Mouse (Mus musculus): ENCODE results near the gene Sfrp2. TPM values are rescaled to one million over a fixed set of nuclear protein-coding genes. Genes with fewer than 3 reads are reported as not detected.

Gene Sfrp2
- polyA plus RNA-seq, 1 experiment = 0.23 TPM

DNA sequence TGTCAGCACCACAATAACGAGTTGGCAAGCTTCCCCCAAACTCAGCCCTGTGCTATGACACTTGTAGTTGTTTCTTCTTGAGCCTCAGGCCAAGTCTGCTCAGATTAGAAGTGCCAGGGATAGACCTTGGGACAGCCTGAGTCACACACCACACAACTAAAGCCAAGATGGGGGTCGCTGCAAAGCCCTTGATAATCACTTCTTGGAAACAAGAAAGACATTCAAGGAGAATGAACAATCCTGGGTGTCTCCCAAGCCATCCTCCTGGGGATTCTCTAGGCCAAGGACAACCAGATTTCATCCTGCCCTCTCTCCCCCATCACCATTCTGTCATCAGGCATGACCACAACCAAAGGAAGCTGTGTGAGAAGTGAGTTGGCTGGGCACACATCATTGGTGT is 25.9 kb upstream of the Sfrp2 start:
- Histone ChIP-seq H3K4me1 (ENCODE audit: control insufficient read depth, insufficient read depth, insufficient read length, low read length) (no peaks in the 10 kb centered on the region), H3K27ac (ENCODE audit: insufficient read depth, low read depth, low read length) (no peak overlapping the region), H3K4me3 (ENCODE audit: low read depth, low read length) (no peak overlapping the region), H3K36me3 (ENCODE audit: control insufficient read depth, insufficient read depth, low read length) (no peaks in the 10 kb centered on the region), H3K27me3 (ENCODE audit: control insufficient read depth, insufficient read depth, low read length) (no peaks in the 10 kb centered on the region)
- 60% methylated on average over 2 of the region's 2 CpGs for WGBS
- TF ChIP-seq CTCF (IDR thresholded peaks at IDR 0.05; ENCODE audit: extremely low read depth, insufficient read length, insufficient replicate concordance, low read depth, low read length) (no peak), POLR2A (IDR thresholded peaks at IDR 0.05; ENCODE audit: low read depth, low read length) (no peak)

DNA sequence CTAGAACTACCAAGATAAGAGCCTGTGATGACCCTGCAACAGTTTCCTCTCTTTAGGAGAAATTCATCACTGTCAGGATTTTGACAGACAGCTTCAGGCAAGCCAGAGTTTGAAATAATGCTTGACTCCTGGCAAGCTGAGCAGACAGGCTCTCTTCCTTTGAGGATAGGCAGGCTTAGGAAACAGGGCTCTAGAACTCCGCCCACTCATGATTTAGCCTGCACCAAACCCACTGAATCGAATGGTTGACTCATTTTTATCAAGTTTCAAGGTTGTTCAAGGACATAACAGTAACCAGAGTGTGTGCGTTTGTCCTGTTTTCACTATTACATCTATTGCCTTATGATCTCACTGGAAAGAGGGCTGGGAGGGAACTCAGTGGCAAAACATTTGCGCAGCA is 18.8 kb upstream of the Sfrp2 start:
- H3K27me3 ChIP-seq (ENCODE audit: control insufficient read depth, insufficient read depth, low read length) = no peaks in the 10 kb centered on the region
- no peaks in the 10 kb centered on the region for H3K4me1 ChIP-seq (ENCODE audit: control insufficient read depth, insufficient read depth, insufficient read length, low read length)
- H3K27ac ChIP-seq (ENCODE audit: insufficient read depth, low read depth, low read length) = no peak overlapping the region
- H3K4me3 ChIP-seq (ENCODE audit: low read depth, low read length) = no peak overlapping the region
- TF ChIP-seq POLR2A (IDR thresholded peaks at IDR 0.05; ENCODE audit: low read depth, low read length) = no peak
- TF ChIP-seq CTCF (IDR thresholded peaks at IDR 0.05; ENCODE audit: extremely low read depth, insufficient read length, insufficient replicate concordance, low read depth, low read length) = no peak
- no peaks in the 10 kb centered on the region for H3K36me3 ChIP-seq (ENCODE audit: control insufficient read depth, insufficient read depth, low read length)
- 72% methylated on average over 4 of the region's 4 CpGs for WGBS

DNA sequence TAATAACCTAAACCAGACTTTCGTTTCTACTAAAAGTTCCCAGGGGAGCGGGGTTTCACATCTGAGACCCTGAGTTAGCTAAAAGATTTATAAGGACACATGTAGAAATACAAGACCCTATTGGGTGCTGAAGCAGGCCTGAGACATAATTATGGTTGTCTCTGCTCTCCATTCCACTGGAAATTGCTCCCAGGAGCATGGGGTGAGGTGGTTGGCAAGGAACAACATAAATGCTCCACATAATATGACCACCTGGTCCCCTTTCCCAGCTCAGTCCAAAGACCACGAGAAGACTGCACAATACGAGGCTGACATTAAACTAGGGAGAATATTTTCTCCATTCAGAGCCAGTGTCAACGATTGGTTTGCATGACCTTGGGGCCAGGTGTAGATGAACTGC is 18.2 kb upstream of the Sfrp2 start:
- Histone ChIP-seq H3K36me3 (ENCODE audit: control insufficient read depth, insufficient read depth, low read length) (no peaks in the 10 kb centered on the region), H3K27ac (ENCODE audit: insufficient read depth, low read depth, low read length) (no peak overlapping the region), H3K4me1 (ENCODE audit: control insufficient read depth, insufficient read depth, insufficient read length, low read length) (no peaks in the 10 kb centered on the region), H3K4me3 (ENCODE audit: low read depth, low read length) (no peak overlapping the region), H3K27me3 (ENCODE audit: control insufficient read depth, insufficient read depth, low read length) (no peaks in the 10 kb centered on the region)
- TF ChIP-seq CTCF (IDR thresholded peaks at IDR 0.05; ENCODE audit: extremely low read depth, insufficient read length, insufficient replicate concordance, low read depth, low read length) = no peak
- TF ChIP-seq POLR2A (IDR thresholded peaks at IDR 0.05; ENCODE audit: low read depth, low read length) = no peak
- 69% methylated on average over 5 of the region's 5 CpGs for WGBS

DNA sequence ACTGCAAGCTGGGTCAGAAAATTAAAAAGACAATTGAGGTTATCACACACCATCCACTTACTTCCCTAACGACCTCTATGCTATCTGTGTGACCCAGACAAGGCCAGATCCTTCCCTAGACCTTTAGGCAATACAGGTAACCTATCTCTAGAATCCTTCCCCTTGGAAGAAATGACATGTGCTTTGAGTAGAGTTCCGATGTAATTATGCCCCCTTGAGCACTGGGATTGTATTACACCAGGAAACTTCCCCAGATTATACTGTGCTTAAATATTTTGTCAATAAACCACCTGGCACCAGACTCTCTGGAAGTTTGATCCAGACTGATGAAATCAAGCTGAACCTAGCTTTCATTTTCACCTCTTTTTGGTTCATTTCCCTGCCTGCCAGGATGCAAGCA is 14.5 kb upstream of the Sfrp2 start:
- Histone ChIP-seq H3K27me3 (ENCODE audit: control insufficient read depth, insufficient read depth, low read length) (no peaks in the 10 kb centered on the region), H3K27ac (ENCODE audit: insufficient read depth, low read depth, low read length) (no peak overlapping the region), H3K36me3 (ENCODE audit: control insufficient read depth, insufficient read depth, low read length) (no peaks in the 10 kb centered on the region), H3K4me1 (ENCODE audit: control insufficient read depth, insufficient read depth, insufficient read length, low read length) (no peaks in the 10 kb centered on the region), H3K4me3 (ENCODE audit: low read depth, low read length) (no peak overlapping the region)
- TF ChIP-seq CTCF (IDR thresholded peaks at IDR 0.05; ENCODE audit: extremely low read depth, insufficient read length, insufficient replicate concordance, low read depth, low read length) = no peak
- no peak for TF ChIP-seq POLR2A (IDR thresholded peaks at IDR 0.05; ENCODE audit: low read depth, low read length)
- 23% methylated on average over 2 of the region's 2 CpGs for WGBS

DNA sequence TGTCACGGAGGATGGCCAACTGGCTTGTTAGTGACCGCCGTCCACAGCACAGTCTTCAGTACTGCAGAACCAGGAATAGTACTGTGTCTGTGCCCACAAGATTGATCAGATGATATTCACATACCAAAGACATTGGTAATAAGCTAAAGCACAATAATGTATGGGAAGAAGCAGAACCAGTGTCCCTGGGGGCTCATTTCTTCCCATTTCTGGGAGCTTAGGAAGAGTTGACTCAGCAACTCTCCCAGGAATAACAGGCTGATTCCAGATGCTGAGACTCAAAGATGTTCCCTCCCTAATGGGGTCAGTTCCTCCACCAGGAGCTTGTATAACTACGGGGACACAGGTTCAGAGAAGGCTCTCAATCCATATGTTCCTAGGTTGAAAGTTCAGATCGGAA is 13.9 kb upstream of the Sfrp2 start:
- 73% methylated on average over 5 of the region's 5 CpGs for WGBS
- TF ChIP-seq CTCF (IDR thresholded peaks at IDR 0.05; ENCODE audit: extremely low read depth, insufficient read length, insufficient replicate concordance, low read depth, low read length) = no peak
- no peak for TF ChIP-seq POLR2A (IDR thresholded peaks at IDR 0.05; ENCODE audit: low read depth, low read length)

DNA sequence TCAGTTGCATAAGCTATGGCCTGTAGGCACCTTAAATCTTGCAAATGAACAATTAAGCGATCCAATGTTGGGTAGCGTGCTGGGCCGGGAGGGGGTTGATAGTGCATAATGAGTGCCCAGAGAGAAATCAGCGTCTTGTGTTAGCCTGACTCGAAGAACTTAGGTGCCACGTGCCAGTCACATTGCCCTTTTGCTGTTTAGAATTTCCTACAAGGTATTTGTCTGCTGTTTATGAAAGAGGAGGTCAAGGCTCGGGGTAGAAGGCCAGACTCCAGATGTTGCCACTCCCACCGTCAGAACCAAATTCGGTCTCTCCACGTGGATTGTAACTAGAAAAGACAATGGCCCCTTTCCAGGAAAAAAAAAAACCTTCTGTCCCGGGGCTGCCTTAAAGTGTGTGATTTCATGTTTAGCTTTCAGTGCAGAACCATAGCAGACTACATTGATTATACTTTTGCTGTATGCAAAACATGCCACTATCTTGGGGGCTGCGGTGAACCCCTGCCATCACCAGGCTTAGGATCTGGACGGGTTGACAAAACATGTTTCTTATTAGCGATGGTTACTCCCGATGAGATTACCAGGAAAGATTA is 11.0 kb upstream of the Sfrp2 start:
- Histone ChIP-seq H3K27ac (ENCODE audit: insufficient read depth, low read depth, low read length) (no peak overlapping the region), H3K4me1 (ENCODE audit: control insufficient read depth, insufficient read depth, insufficient read length, low read length) (no peaks in the 10 kb centered on the region), H3K36me3 (ENCODE audit: control insufficient read depth, insufficient read depth, low read length) (no peaks in the 10 kb centered on the region), H3K27me3 (ENCODE audit: control insufficient read depth, insufficient read depth, low read length) (no peaks in the 10 kb centered on the region), H3K4me3 (ENCODE audit: low read depth, low read length) (no peak overlapping the region)
- no peak for TF ChIP-seq POLR2A (IDR thresholded peaks at IDR 0.05; ENCODE audit: low read depth, low read length)
- no peak for TF ChIP-seq CTCF (IDR thresholded peaks at IDR 0.05; ENCODE audit: extremely low read depth, insufficient read length, insufficient replicate concordance, low read depth, low read length)
- 83% methylated on average over 15 of the region's 15 CpGs for WGBS

More for the DNA sequence above, 13.9 kb upstream of the Sfrp2 start:
- Histone ChIP-seq H3K27ac (ENCODE audit: insufficient read depth, low read depth, low read length) (no peak overlapping the region), H3K4me3 (ENCODE audit: low read depth, low read length) (no peak overlapping the region), H3K27me3 (ENCODE audit: control insufficient read depth, insufficient read depth, low read length) (no peaks in the 10 kb centered on the region), H3K36me3 (ENCODE audit: control insufficient read depth, insufficient read depth, low read length) (no peaks in the 10 kb centered on the region), H3K4me1 (ENCODE audit: control insufficient read depth, insufficient read depth, insufficient read length, low read length) (no peaks in the 10 kb centered on the region)

DNA sequence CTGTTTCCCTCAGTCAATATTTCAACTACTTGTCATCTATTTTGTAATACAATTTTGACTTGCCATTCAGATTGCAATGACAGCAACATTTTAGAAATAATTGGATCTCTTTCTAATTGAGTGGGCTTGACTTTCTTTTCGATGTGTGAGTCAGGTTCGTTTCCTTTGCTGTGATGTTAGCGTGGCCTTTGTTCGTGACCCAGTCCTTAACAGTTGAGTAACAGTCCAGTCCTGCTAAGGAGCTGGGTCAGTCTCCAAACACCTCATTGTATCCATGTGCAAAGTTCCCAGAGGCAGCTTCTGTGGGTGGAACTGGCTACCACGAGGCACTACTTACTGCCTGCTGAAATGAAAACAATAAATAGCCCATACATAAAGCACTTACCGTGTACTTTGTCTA is 10.5 kb upstream of the Sfrp2 start:
- TF ChIP-seq POLR2A (IDR thresholded peaks at IDR 0.05; ENCODE audit: low read depth, low read length) (no peak), CTCF (IDR thresholded peaks at IDR 0.05; ENCODE audit: extremely low read depth, insufficient read length, insufficient replicate concordance, low read depth, low read length) (no peak)
- H3K27ac ChIP-seq (ENCODE audit: insufficient read depth, low read depth, low read length) = no peak overlapping the region
- H3K27me3 ChIP-seq (ENCODE audit: control insufficient read depth, insufficient read depth, low read length) = no peaks in the 10 kb centered on the region
- no peaks in the 10 kb centered on the region for H3K36me3 ChIP-seq (ENCODE audit: control insufficient read depth, insufficient read depth, low read length)
- 88% methylated on average over 6 of the region's 6 CpGs for WGBS
- H3K4me3 ChIP-seq (ENCODE audit: low read depth, low read length) = no peak overlapping the region
- H3K4me1 ChIP-seq (ENCODE audit: control insufficient read depth, insufficient read depth, insufficient read length, low read length) = no peaks in the 10 kb centered on the region
